Mouse (Mus musculus) right cerebral cortex, adult 18-20 months (tissue): ENCODE results near the gene Rpl38.

Experiments
- DNase-seq: peaks from one replicate; pipeline ENCODE4 v3.0.0; 2022; ENCODE audit warnings: mixed read lengths

Rpl38 gene

DNA sequence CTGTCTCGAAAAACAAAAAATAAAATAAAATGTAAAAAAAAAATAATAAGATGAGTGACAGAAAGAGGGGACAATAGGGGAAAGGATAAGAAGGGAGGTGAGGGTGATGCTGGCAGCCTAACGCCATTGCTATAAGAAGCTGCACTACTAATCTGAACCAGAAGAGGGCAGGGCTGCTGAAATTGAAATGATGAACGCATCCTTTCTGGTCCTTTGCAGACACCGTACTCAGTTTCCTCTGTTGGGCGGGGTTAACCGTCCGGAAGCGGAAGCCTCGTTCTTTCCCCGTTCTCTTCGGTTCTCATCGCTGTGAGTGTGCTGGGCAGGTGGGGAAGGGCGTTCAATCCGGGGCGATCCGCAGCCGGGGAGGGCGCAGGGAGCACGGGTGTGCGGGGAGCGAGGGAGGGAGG lies at the start of gene Rpl38:
Gene Rpl38, plus strand, starts transcription at position 224 of the 410 bp plus-strand sequence.
- peak; percentile 95 for DNase-seq

DNA sequence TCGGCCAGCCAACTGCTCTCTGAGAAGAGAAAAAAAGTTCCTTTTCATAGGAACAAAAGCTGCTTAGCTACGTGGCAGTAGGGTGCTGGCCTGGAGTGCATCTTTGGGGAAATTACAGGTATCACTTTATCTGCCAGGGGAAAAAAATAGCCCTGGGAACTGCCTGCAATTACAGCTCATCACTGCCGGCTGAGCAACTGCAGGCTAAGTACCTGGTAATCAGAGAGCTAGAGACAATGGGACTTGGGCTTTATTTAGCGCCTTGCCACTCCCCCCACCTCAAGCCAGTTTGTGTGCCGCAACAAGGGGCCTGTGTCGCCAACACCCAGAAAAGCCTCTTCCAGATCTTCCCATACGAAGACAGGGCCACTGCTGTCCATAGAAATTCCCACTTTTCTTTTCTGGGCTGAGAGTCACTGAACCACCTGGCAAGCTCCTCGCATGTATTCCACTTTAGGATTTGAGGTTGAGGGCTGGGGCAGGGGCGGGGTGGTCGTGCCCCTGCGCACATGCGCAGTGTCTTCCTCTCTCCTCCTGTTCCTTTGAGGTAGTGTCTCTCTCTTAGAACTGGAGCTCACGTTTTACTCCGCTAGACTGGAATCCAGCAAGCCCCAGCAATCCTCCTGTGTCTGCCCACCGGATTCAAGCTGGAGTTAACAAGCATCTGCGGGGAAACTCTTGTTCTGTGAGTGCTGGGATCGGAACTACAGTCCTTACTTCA lies 49.5 kb upstream of the Rpl38 start:
- no peak for DNase-seq

DNA sequence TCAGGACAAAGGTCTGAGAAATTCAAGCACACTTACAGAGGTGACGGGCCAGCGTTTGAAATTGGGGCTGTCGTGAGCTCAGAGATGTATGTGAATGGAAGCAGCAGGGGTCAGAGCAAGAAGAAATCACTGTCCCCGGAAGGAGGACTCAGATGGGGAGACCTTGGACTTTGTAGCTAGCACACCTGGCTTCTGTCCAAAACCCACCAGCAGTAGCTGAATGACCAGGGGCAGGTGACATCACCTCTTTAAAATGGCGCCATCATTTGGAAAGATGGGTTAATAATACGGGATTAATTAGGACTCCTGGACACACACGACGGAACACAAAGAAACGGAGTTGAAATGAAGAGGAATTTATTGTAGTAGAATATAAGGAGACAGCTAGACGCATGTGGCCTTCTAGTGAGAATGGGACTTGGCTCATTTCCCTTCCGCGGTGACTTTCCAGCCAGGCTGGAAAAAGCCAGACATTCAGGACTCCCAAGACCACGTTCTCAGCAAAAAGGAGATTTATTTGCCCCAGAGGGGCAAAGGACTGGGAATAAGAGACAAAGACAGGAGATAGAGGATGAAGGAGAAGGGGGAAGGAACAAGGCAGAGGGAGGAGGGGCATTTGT lies 42.1 kb upstream of the Rpl38 start:
- no peak for DNase-seq

DNA sequence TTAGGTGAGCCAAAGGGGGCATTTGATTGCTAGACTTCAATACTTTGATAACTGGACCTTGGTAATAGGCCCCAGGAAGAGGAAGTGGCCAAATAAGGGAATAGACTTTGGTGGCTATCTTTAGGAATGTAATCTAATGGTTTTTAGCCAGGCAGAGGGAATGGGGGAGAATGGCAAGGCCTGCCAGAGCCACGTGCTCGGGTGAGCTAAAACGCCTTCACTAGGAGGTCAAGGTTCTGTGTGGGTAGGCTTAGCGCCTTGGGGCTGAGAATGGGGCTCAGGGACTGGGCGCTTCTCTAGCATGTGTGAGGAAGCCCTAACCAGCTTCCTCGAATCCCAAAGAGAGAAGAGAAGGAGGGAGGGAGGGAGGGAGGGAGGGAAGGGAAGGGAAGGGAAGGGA lies 41.3 kb upstream of the Rpl38 start:
- DNase-seq = no peak

DNA sequence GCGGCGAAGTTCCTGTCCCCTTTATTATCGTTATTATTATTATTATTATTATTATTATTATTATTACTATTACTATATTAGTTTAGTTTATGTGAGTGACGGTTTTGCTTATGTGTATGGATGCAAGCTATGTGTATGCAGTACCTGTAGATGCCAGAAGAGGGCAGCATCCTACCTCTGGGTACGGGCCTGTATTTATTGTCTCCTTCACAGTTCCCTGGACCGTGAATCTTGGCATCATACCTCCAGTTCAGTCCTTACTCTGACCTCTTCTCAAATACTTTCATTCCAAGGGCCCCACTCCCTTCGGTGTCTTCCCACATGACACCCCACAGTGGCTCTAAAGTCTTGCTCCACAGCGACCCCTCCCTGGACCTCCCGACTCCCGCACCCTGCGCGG lies 40.3 kb upstream of the Rpl38 start:
- no peak for DNase-seq

DNA sequence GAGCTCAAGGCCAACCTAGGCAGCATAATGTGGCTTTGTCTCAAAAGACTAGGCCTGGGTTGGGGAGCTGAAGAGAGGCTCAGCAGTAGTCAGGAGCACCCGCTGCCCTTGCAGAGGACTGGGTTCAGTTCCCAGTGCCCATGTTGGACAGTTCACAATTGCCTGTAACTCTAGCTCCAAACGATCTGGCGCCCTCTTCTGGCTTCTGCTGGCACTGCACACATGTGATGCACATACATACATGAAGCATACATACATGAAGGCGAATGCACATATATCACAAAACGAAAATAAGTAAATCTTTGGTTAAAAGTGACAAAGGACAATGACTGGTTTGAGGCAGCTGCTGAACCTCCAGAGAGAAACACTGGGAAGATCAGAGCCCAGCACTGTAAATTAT lies 38.3 kb upstream of the Rpl38 start:
- no peak for DNase-seq

DNA sequence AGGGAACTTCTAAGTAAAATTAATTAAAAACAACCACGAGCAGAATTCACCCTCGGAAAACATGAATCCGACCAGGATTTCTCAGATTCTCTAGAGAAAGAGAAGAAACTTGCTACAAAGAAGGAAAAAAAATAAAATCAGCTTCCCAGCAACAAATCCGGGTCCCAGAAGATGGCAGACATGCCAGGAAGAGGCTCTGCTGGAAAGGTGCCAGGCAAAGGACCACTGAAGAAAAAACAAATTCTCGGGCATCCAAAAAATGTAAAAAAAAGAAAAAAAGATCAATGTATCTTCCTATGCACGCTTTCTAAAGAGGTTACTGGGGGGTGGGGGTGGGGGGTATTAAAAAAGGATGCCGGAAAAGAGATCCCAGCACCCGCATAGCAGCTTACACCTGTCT lies 36.1 kb upstream of the Rpl38 start:
- DNase-seq = no peak

DNA sequence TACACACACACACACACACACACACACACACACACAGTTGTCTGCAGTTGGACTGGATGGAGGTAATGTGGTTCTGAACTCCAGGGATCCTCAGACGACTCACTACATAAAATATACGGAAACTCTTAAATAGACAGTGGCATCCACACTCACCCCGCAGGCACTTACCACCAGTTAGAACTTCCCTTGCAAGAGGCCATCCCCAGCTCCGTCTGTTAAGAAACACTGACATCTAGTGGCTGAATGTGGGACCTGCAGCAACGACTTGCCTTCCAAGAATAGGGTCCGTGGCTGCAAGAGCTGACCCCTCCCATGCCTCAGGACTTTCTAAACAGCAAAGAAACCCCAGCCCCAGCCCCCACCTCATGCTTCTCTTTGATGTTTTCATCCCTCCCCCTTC lies 32.0 kb upstream of the Rpl38 start:
- DNase-seq = peak; percentile 79

DNA sequence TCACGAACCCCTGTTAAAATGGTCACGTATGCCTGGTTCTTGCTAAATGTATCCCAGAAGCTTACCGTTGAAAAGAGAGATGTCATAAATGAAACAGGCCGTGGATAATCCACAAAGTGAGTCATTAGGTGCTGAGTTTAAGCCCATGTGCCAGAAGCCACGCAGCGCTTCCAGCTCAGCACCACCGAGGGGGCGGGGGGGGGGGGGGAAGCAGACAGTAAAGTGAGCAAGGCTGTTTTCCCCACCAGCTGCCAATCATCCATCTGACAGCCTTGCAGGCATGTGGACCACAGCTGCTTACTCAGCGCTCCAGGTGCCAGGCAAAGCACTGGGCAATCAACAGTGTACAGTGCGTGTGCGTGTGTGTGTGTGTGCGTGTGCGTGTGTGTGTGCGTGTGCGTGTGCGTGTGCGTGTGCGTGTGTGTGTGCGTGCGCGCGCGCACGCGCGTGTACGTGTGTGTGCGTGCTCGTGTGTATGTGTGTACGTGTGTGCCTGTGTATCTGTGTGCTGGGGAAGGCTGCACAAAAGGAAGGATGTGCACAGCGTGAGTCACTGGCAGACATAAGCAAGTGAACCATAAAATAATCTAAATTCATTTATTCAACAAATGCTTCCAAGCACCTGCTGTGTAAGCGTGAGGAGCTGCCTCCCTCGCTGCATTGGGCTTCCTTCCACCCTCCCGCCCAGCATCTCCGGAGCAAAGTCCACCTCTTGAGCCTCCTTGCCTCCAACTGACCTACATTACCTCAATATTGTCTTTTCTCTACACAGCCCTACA lies 31.4 kb upstream of the Rpl38 start:
- DNase-seq = peak; percentile 57

DNA sequence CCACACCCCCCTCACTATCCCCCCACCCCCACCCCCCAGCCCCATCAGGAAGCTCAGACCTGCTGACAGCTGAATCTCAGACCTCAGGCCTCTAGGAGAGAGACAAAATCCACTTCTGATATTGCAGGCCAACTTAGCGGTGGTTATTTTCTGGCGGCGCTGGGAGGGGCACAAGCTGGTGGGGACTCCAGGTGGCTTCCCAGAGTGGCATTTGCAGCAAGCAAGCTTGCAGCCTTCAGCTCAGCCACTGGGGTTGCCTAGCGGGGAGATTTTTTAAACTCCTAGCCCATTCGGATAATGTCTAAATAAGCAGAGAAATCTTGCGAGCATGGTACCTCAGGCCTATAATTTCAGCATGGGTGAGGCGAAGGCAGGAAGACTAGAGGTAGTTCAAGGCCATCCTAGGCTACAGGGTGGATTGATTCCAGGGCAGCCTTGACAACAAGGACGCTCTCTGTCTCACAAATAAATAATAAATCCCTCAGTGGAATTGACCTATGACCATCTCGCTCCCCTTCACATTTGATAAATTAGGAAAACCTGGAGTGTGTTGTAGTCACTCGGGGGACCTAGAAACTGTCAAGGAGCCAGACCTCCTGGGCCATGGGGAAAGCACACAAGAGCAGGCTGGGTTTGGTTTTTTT lies 29.6 kb upstream of the Rpl38 start:
- no peak for DNase-seq

DNA sequence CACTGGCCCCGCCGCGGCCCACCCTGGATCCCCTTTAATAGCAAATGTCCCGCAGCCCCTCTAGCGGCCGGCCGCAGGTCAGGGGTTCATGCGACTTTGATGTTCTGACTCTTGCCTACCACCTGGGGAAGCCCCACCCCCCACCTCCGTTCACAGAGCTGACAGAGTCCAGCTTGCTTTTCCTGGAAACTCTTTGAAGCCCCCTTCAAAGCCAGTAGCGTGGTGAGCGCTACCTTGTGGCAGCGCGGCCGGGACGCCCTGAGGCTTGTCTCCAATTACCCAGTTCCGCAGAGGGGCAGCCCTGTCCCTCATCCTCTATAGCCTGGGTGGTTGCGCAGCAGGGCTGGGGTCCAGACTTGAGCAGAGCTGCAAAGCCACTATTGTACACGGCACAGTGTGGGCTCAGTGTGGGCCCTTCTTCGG lies 28.6 kb upstream of the Rpl38 start:
- DNase-seq = no peak

DNA sequence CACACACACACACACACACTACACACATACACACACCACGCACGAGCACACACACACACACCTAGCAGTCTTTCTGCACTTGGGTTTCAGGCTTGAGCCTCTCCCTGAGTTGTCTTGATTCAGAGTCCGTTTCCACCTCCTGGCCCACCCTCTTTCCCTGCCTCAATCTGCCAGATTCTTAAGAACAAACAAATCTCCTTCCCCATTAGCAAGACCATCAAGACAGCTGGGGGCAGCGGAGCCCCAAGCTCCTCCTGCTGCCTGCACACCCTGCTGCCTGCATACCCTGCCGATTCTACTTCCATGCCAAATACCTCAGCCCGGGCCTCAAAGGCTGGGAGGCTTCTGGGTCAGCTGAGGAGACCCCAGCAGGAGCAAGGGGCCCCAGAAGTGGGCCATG lies 27.7 kb upstream of the Rpl38 start:
- no peak for DNase-seq

DNA sequence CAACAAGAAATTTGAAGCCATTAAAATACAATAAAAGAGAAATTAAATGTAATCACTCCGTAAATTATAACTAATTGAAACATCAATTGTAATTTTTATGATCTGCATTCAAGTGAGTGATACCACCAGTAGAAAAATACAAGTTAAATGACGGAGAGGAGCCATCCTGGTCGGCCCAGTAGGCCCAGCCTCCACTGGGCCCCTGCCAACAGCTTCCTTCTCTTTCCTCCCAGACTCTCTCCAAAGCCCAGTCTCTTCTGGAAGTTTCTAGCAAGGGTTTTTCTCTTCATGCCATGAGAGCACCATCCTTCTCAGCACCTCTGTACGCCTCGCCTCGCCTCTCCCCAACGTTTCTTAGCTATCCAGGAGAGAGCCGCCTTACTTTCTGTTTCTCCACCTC lies 27.2 kb upstream of the Rpl38 start:
- DNase-seq = no peak

DNA sequence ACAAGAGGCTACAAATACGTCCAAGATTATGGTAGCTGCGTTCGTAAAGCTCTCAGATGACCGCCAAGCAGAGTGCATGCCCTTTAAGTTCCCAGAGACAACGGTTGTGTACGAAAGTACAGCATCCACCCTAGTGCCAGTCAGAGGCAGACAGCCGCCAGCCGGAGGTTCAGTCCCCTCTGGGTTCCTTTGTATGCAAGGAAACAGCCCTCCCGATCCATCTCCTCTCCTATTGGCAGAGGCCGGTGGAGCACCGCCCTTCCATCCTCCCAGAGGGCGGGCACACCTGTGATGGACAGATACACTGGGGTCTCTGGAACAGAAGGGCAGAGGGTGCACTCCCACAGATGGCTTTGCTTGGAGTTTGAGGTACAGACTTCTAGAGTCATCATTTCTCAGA lies 26.1 kb upstream of the Rpl38 start:
- DNase-seq = no peak

DNA sequence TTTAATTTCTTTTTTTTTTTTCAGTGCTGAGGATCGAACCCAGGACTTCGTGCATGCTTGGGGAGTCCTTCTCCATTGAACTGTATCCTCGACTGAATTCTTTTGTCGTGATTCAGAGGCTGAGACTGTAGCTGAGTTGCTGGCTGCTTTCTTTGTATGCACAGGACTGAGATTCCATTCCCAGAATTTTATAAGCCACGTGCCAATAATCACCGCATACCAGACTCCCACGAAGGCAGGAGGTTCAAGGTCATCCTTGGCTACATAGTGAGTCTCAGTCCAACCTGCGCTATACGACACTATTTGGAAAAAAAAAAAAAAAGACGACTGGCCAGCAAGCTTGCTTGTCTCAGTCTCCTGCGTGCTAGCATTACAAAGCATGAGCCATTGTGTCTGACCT lies 25.4 kb upstream of the Rpl38 start:
- no peak for DNase-seq

DNA sequence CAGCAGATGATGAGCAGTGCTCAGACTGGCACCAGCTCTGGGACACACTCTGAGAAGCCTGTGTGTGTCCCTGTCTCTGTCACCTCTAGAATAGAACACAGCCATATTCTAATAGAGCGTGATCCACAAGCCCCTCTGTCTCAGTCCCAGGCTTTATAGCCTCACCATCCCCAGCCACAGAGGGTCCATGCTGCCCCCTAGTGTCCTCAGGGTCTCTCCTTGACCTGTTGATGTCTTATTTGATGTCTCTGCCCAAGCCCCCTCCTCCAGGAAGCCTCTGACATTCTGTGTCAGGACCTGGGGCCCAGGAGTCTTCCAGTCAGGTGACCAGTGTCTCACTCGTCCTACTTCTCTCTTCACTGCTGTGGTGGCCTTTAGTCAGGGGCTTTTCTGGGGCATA lies 24.2 kb upstream of the Rpl38 start:
- DNase-seq = no peak

DNA sequence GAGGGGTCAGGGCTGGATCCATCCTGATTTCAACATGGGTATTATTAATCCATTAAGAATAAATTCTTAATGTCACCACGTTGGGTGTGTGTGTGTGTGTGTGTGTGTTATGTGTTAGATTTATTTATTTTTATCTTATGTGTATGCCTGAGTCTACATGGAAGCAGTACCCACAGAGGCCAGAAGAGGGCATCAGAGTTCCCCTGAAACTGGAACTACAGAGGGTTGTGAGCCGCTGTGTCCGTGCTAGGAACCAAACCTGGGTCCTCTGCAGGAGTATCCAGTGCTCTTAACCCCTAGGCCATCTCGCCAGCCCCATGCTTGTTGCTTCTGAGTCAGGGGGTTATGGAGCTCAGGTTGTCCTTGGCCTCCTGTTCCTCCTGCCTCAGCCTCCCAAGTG lies 18.8 kb upstream of the Rpl38 start:
- DNase-seq = no peak

DNA sequence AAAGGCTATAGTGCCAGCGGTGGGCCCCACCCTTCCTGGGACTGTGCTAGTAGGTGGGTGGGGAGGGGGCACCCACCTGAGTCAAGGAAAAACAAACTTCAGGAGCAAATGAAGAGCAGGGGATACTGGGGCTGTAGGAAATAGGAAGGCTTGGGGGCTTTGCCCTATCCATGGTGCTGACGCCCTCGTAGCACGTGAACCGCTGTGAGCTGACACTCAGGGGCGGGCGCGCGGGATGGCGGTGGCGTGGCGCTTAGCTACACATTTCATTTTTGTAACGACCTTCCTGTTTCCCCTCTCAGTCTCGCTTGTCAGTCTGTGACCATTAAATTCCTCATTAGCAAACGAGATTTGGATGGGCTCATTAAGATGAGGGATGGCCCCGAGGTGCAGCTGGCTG lies 15.8 kb upstream of the Rpl38 start:
- no peak for DNase-seq

DNA sequence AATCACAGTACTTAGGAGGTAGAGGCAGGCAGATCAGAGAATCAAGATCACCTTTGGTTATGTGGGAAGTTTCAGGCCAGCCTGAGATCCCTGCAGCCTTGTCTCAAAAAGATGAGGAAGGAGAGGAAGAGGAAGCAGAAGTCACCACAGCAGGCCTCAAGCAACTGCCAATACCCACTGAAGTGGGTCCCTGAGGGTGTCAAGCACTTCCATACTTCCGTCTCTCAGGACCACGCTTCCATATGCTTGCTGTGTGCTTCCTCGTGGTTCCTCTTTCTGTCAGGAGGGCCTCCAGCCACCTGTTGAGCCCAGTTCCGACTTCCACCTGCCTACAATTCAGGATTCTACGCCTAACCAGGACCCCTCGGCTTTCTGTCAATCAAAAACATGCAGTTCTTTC lies 14.7 kb upstream of the Rpl38 start:
- DNase-seq = no peak

DNA sequence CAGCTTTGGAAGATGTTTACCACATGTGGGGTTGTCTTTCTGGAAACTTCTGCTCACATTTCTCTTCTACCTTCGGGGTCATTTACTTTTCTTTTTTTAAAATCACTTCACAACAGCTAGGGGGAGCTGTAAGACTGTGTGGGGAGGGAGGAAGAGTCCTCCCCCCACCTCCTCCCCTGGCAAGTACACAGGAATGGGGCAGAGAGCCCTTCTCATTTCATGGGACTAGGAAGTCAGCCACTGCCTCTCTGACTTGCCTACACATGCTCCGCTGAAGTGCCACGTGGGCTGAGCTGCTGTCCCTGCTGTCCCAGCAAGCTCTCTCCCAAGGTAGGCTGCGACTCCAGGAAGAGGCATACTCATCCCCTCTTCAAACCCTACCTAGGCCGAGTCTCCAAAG lies 13.8 kb upstream of the Rpl38 start:
- DNase-seq = no peak

DNA sequence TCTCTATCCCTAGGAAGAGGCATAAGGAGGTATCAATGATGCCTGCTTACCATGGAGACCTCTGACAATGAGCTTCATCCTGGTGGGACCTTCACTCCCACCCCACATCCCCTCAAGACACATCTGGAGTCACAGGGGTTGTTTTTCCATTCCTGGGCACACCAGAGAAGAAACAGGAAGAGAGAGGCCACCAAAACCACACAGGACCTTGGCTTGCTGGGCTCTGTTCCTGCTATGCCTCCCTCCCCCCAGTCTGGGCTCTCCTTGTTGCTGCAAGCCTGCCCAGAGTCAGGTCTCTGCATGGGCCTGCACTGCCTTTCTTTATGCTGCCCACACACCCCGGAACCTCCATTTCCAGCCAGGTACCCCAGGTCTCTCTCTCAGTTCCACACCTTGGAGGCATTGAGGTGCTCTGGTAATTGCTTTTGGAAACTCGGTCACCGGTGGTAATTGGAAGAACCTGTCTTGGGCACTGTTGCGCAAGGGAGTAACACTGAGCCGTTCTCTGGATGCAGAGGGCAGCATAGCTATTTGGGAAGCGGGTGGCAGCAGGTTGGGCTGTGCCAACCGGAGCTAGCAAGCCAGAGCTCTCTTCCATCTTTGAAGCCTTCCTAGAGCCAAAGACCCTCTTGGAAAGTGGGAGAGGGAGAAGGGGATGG lies 12.8 kb upstream of the Rpl38 start:
- no peak for DNase-seq

DNA sequence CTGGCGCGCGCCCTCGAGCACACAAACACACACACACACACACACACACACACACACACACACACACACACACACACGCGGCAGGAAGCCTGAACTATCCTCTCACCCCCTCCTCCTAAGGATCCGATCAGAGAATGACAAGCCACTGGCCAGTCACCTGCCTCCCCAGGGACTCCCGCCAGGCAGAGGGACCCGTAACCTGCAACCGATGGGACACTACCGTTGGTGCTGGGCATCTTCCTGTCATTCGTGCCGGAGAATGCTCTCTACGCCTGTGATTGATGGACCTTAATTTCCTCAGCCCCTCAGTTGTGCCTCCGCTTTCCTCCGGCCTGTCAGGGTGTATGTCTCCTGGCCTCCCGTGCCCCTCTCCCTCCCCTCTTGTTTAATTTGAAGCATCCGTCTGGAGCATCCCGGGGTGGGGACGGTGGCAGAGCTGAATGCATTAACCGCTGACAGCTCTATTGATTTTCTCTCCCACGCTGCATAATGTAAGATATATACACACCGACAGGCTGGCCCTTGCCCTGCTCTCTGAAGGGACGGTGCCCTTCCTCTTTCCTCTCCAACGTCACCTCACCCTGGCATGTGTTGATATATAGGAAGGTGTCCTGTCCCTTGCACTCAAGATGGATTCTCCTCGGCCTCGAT lies 11.2 kb upstream of the Rpl38 start:
- no peak for DNase-seq

DNA sequence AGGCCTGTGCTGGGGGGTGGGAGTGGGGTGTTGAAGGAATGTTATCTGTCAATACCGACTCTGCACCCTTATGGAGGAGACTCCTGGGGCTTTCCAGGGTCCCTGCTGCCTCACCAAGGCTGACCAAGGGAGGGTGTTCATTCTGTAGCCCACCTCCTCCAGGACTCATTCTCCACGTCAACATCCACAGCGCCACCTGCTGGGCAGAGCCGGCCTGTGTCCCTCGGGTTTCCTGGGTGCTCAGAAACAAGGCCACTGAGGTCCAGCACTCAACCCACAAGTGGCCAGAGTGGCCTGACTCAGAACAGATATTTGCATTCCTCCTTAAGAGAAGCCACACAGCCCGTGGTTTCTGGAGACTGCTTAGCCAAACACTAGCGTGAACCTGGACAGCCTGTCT lies 10.6 kb upstream of the Rpl38 start:
- no peak for DNase-seq
